Mouse (Mus musculus) limb, embryonic 11.5 days (tissue): ENCODE data around the gene Ppp6r1. TPM values are rescaled to one million over a fixed set of nuclear protein-coding genes. Genes with fewer than 3 reads are reported as not detected.

Experiments
- ATAC-seq: fragments of 200-750 bp; cut with Nextera tagmentation; 2 replicates; pipeline ENCODE4 v1.8.0; 2017; ENCODE audit warnings: low read depth; ENCODE audit not compliant: insufficient number of reproducible peaks, low FRiP score, low TSS enrichment
- DNase-seq: peaks from one replicate; pipeline ENCODE4 v3.0.0-alpha.2; 2015; ENCODE audit warnings: low spot score
- H3K27ac ChIP-seq: fragments of 300-500 bp; sonication (generic); replicated peaks from 2 replicates; pipeline ENCODE4 v1.5.1; 2014; ENCODE audit warnings: low read depth, mild to moderate bottlenecking, low read length
- H3K27me3 ChIP-seq: fragments of 300-500 bp; sonication (generic); 2 replicates; pipeline ENCODE4 v1.6.1; 2014; ENCODE audit warnings: mild to moderate bottlenecking, low read length, mixed read lengths; ENCODE audit not compliant: control insufficient read depth, insufficient read depth
- H3K36me3 ChIP-seq: fragments of 300-500 bp; sonication (generic); 2 replicates; pipeline ENCODE4 v1.6.1; 2014; ENCODE audit warnings: mild to moderate bottlenecking, low read length, moderate library complexity, mixed read lengths; ENCODE audit not compliant: control insufficient read depth, insufficient read depth
- H3K4me1 ChIP-seq: fragments of 300-500 bp; sonication (generic); 2 replicates; pipeline ENCODE4 v1.6.1; 2014; ENCODE audit warnings: low read length, mixed read lengths; ENCODE audit not compliant: control insufficient read depth, insufficient read depth
- H3K4me2 ChIP-seq: fragments of 300-500 bp; sonication (generic); 2 replicates; pipeline ENCODE4 v1.6.1; 2014; ENCODE audit warnings: low read depth, mild to moderate bottlenecking, moderate library complexity; ENCODE audit not compliant: severe bottlenecking
- H3K4me3 ChIP-seq: fragments of 300-500 bp; sonication (generic); 2 replicates; pipeline ENCODE4 v1.5.1; 2014; ENCODE audit warnings: low read depth, low read length
- H3K9ac ChIP-seq: fragments of 300-500 bp; sonication (generic); 2 replicates; pipeline ENCODE4 v1.6.1; 2014; ENCODE audit warnings: mild to moderate bottlenecking, low read length
- H3K9me3 ChIP-seq: fragments of 300-500 bp; sonication (generic); 2 replicates; pipeline ENCODE4 v1.6.1; 2016; ENCODE audit warnings: low read length; ENCODE audit not compliant: control insufficient read depth
- WGBS: fragments of 180-500 bp; shearing (Covaris S2); extraction: QIAGEN DNeasy Blood & Tissue Kit; methylation state at CpG from one replicate; pipeline ENCODE4 v1.1.7; 2014; 5-methylcytosine and 5-hydroxymethylcytosine counted together
- polyA plus RNA-seq: library from polyadenylated mRNA; unstranded; fragments of >200 nt; fragmentation: Nextera tagmentation; extraction: Ambion mirVana; gene quantifications from 2 replicates; pipeline ENCODE4 v1.2.1, GENCODE M21; 2014

Gene Ppp6r1
- polyA plus RNA-seq, 1 experiment from 2014 or later = 4.9 TPM

- Histone ChIP-seq H3K27me3 (no peaks in the 10 kb centered on the region), H3K36me3 (peaks cover 41% of the 10 kb centered on the region), H3K4me2 (no peak overlapping the region), H3K4me3 (no peak overlapping the region), H3K4me1 (no peaks in the 10 kb centered on the region), H3K27ac (no peak overlapping the region), H3K9ac (no peak overlapping the region), H3K9me3 (0 out of 2 replicates have a peak, but pooled peaks cover 2% of the 10 kb centered on the region)
- 86% methylated on average over 6 of the region's 6 CpGs for WGBS
- DNase-seq (no peak), ATAC-seq (no peak)
Measured at GRCm38 (mm10) chr7:4643225-4643624, 15.6 kb downstream of the Ppp6r1 start.

- no peak overlapping the region for H3K4me3 ChIP-seq
- DNase-seq (no peak), ATAC-seq (no peak)
- H3K27me3 ChIP-seq = no peaks in the 10 kb centered on the region
- H3K4me2 ChIP-seq = no peak overlapping the region
- no peak overlapping the region for H3K9ac ChIP-seq
- H3K36me3 ChIP-seq = peaks cover 41% of the 10 kb centered on the region
- 92% methylated on average over 7 of the region's 7 CpGs for WGBS
- H3K27ac ChIP-seq = no peak overlapping the region
- 0 out of 2 replicates have a peak, but pooled peaks cover 2% of the 10 kb centered on the region for H3K9me3 ChIP-seq
- no peaks in the 10 kb centered on the region for H3K4me1 ChIP-seq
Measured at GRCm38 (mm10) chr7:4641956-4642355, 16.9 kb downstream of the Ppp6r1 start.

GRCm38 (mm10) chr7:4641155-4641554 lies 17.7 kb downstream of the Ppp6r1 start:
- Histone ChIP-seq H3K27me3 (no peaks in the 10 kb centered on the region), H3K36me3 (peaks cover 39% of the 10 kb centered on the region), H3K4me2 (no peak overlapping the region), H3K4me1 (no peaks in the 10 kb centered on the region), H3K9ac (no peak overlapping the region), H3K9me3 (no peaks in the 10 kb centered on the region), H3K4me3 (no peak overlapping the region), H3K27ac (no peak overlapping the region)
- 87% methylated on average over 11 of the region's 11 CpGs for WGBS
- DNase-seq = no peak
- no peak for ATAC-seq

- peaks cover 39% of the 10 kb centered on the region for H3K36me3 ChIP-seq
- no peak overlapping the region for H3K27ac ChIP-seq
- H3K4me2 ChIP-seq = no peak overlapping the region
- ATAC-seq (no peak), DNase-seq (no peak)
- H3K27me3 ChIP-seq = no peaks in the 10 kb centered on the region
- H3K9ac ChIP-seq = no peak overlapping the region
- H3K4me3 ChIP-seq = no peak overlapping the region
- no peaks in the 10 kb centered on the region for H3K4me1 ChIP-seq
- H3K9me3 ChIP-seq = no peaks in the 10 kb centered on the region
- WGBS = 85% methylated on average over 4 of the region's 4 CpGs
Measured at GRCm38 (mm10) chr7:4636179-4636578, 22.6 kb downstream of the Ppp6r1 start.

GRCm38 (mm10) chr7:4631031-4631430 lies 27.8 kb downstream of the Ppp6r1 start, which contains the start of gene Tmem86b:
Gene Tmem86b (minus strand): TSS chr7:4631422.
- H3K4me3 ChIP-seq = no peak within 1 kb of the TSS
- H3K27me3 ChIP-seq = no peaks in the 10 kb centered on the region
- no peak within 1 kb of the TSS for H3K27ac ChIP-seq
- H3K36me3 ChIP-seq = peaks cover 34% of the 10 kb centered on the region
- WGBS = 90% methylated on average over 4 of the region's 4 CpGs
- no peak for DNase-seq
- no peak within 1 kb of the TSS for H3K9ac ChIP-seq
- H3K9me3 ChIP-seq = no peaks in the 10 kb centered on the region
- no peaks in the 10 kb centered on the region for H3K4me1 ChIP-seq
- ATAC-seq = no peak
- H3K4me2 ChIP-seq = no peak within 1 kb of the TSS

- H3K9me3 ChIP-seq = no peaks in the 10 kb centered on the region
- 96% methylated on average over 1 of the region's 1 CpGs for WGBS
- DNase-seq (no peak), ATAC-seq (no peak)
- H3K4me2 ChIP-seq = no peak overlapping the region
- H3K27me3 ChIP-seq = no peaks in the 10 kb centered on the region
- H3K27ac ChIP-seq = no peak overlapping the region
- no peak overlapping the region for H3K9ac ChIP-seq
- peaks cover 30% of the 10 kb centered on the region for H3K36me3 ChIP-seq
- H3K4me3 ChIP-seq = no peak overlapping the region
- no peaks in the 10 kb centered on the region for H3K4me1 ChIP-seq
Measured at GRCm38 (mm10) chr7:4630198-4630597, 28.6 kb downstream of the Ppp6r1 start.

GRCm38 (mm10) chr7:4629586-4629985 lies 29.2 kb downstream of the Ppp6r1 start:
- no peak overlapping the region; the same call in 1 of the 2 replicates for H3K4me2 ChIP-seq
- H3K4me1 ChIP-seq = no peaks in the 10 kb centered on the region
- no peak overlapping the region for H3K27ac ChIP-seq
- H3K9me3 ChIP-seq = no peaks in the 10 kb centered on the region
- H3K9ac ChIP-seq = no peak overlapping the region; the same call in 1 of the 2 replicates
- WGBS = 87% methylated on average over 5 of the region's 5 CpGs
- no peak for ATAC-seq
- peaks cover 30% of the 10 kb centered on the region for H3K36me3 ChIP-seq
- no peak overlapping the region for H3K4me3 ChIP-seq
- DNase-seq = no peak
- no peaks in the 10 kb centered on the region for H3K27me3 ChIP-seq

- WGBS = 90% methylated on average over 2 of the region's 2 CpGs
- DNase-seq (no peak), ATAC-seq (no peak)
- no peak overlapping the region for H3K27ac ChIP-seq
- no peaks in the 10 kb centered on the region for H3K4me1 ChIP-seq
- no peak overlapping the region for H3K4me3 ChIP-seq
- no peaks in the 10 kb centered on the region for H3K9me3 ChIP-seq
- H3K4me2 ChIP-seq = no peak overlapping the region
- no peaks in the 10 kb centered on the region for H3K27me3 ChIP-seq
- H3K36me3 ChIP-seq = peaks cover 13% of the 10 kb centered on the region
- H3K9ac ChIP-seq = no peak overlapping the region
Measured at GRCm38 (mm10) chr7:4625928-4626327, 32.9 kb downstream of the Ppp6r1 start.

- Histone ChIP-seq H3K9me3 (no peaks in the 10 kb centered on the region), H3K4me3 (no peak overlapping the region), H3K9ac (no peak overlapping the region), H3K36me3 (peaks cover 7% of the 10 kb centered on the region), H3K4me2 (no peak overlapping the region), H3K27ac (no peak overlapping the region), H3K4me1 (no peaks in the 10 kb centered on the region), H3K27me3 (no peaks in the 10 kb centered on the region)
- ATAC-seq (no peak), DNase-seq (no peak)
- 58% methylated on average over 1 of the region's 1 CpGs for WGBS
Measured at GRCm38 (mm10) chr7:4624343-4624742, 34.5 kb downstream of the Ppp6r1 start.
